Mouse (Mus musculus) urinary bladder, postnatal 14 days (tissue): Measurements from ENCODE around the gene Prdm10.

Source experiments
- DNase-seq: peaks from one replicate; pipeline ENCODE4 v3.0.0; 2021; ENCODE audit warnings: low spot score

The Prdm10 gene

GRCm38 (mm10) chr9:31354051-31354450 is 73.7 kb downstream of the Prdm10 start:
- no peak for DNase-seq

GRCm38 (mm10) chr9:31363698-31364609 is 83.6 kb downstream of the Prdm10 start:
- DNase-seq: peak; percentile 16

- DNase-seq: no peak
These were observed 84.7 kb downstream of the Prdm10 start for GRCm38 (mm10) chr9:31365086-31365485.

DNA sequence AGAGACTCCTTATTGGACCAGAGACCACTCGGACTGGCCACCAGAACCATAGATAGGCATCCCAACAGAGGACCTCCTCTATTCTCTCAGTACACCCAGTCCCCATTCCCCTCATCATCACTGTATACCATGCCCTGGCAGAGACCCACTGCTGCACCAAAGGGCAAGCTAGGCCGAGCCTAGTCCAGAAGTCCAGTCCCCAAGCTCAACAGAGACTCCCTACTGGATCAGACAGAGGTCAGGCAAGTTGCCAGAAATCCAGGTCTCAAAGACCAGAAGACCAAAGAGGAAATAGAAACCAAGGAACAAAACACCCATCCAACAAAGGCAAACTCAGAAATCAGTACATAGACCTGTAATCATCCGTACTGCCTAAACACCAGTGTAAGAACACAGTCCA is 91.4 kb downstream of the Prdm10 start:
- no peak for DNase-seq

DNA sequence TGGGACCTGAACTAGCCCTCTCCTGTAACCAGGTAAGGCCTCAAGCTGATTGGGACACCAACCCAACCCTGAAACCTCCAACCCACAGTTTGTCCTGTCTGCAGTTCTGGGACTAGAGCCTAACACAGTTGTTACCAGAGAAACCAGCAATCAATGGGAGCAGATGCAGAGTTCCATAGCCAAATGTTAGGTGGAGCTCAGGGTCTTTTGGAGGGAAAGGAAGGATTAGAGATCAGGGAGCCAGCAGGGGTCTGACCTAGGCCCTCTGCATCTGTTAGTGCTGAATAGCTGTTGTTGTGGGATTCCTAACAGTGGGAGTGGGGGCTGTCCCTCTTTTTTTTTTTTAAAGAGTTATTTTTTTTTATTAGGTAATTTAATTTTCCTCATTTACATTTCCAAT is 96.3 kb downstream of the Prdm10 start:
- no peak for DNase-seq

DNA sequence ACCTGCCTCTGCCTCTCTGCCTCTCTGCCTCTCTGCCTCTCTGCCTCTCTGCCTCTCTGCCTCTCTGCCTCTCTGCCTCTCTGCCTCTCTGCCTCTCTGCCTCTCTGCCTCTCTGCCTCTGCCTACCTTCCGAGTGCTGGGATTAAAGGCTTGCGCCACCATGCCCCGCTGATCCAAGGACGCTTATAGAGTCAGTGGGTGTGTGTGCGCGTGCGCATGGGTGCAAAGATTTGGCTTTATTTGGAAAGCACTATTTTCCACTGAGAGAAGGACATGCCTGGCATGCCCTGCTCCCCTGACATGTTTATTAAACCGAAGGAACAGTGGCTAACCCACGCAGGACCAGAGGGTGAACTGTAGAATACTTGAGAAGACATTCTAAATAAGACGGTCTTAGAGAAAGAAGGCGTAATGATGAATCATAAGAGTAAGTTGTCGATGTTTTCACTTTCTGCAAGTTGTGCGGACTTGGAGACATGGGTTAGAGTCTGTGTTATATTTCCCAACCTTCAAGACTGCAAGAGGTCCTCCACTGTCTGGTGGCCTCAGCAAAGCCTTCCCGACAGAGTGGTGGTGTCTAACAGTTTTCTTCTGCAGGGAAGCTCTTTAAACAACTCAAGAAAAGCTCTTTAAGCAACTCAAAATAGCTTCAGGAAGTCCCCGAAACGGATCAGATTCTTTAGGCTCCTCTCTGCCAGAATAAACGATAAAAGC is 104.6 kb downstream of the Prdm10 start:
- DNase-seq: no peak

- no peak for DNase-seq
These were observed 105.1 kb downstream of the Prdm10 start for GRCm38 (mm10) chr9:31385500-31385869.

GRCm38 (mm10) chr9:31385947-31386354 is 105.6 kb downstream of the Prdm10 start, which contains the start of gene Nfrkb:
Gene Nfrkb, plus strand, starts transcription at chr9:31386192.
- DNase-seq: peak; percentile 97

GRCm38 (mm10) chr9:31386368-31387180 is 106.2 kb downstream of the Prdm10 start:
- DNase-seq: peak; percentile 14

- DNase-seq: no peak
These were observed 106.9 kb downstream of the Prdm10 start for GRCm38 (mm10) chr9:31387206-31387605.

- peak; percentile 79 for DNase-seq
These were observed 120.1 kb downstream of the Prdm10 start for GRCm38 (mm10) chr9:31400441-31400840.

- no peak for DNase-seq
These were observed 124.0 kb downstream of the Prdm10 start for GRCm38 (mm10) chr9:31404311-31404710.

DNA sequence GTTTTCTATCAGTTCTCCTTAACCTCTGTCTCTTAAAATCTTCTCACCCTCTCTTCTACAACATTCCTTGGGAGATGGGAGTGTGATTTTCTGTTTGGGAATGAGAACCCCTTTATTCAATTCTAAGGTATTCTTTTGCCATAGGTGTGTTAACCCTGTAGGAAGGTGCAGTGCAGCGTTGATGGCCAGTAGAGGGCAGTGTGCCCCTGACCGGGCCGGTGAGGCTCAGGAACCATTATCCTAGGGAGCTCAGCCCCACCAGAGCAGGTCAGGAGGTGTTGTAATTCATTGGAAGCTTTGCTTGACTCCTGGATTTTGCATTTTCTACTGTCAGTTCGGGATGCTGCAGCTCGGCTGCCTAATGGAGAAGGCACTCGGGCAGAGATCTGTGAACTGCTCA is 124.9 kb downstream of the Prdm10 start:
- DNase-seq: peak; percentile 68

DNA sequence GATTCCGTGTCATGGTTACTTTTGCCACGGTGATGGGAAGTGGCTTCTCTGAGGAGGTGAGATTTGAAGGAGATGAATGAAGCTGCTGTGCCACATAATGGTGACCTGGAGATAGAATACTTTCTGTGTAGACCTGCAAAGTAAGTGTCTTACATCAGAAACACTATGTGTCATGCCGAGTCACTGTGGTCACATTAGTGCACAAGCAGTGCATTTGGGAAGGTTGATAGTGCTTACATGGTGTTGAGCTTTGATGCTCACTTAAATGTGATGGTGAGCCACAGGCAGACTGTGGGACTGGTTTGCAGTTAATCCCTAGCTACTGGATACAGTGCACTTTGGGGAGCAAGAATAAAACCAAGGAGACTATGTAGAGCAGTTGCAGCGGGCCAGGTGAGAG is 131.8 kb downstream of the Prdm10 start:
- no peak for DNase-seq

DNA sequence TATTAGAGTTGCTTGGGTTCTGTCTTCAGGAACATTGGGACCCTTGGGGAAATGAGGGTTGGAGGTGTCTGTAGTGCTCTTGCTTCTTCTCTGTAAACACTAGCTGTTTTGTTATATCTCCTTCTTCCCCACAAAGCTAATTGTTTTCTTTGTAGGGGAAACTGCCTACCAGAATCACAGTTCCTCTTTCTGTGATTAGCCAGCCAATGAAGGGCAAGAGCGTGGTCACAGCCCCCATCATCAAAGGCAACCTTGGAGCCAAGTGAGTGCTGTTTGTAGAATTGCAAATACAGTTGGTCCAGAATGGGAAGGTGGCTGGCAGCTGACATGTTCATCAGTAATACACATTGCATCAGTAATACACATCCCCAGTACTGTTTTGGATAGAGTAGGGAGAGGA is 138.5 kb downstream of the Prdm10 start:
- DNase-seq: no peak

DNA sequence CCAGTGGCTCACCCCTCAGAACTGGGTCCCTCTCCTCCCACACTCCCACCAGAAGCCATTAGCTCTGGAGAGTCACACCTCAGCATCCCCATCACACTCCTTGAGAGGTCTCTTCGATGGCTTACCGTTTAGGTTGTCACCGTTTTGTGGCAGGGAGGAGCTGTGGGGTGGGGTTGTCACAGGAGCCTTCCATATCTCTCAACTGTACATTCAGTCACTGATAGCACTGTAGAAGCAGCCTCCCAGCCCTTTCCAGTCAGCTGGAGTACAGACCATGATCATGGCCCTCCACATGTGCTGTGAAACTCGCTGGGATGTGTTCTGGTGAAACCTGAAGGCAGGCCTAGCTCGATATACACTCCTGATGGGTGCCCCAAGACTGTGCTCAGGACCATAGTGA is 141.8 kb downstream of the Prdm10 start:
- no peak for DNase-seq

GRCm38 (mm10) chr9:31428971-31429370 is 148.6 kb downstream of the Prdm10 start:
- DNase-seq: no peak

DNA sequence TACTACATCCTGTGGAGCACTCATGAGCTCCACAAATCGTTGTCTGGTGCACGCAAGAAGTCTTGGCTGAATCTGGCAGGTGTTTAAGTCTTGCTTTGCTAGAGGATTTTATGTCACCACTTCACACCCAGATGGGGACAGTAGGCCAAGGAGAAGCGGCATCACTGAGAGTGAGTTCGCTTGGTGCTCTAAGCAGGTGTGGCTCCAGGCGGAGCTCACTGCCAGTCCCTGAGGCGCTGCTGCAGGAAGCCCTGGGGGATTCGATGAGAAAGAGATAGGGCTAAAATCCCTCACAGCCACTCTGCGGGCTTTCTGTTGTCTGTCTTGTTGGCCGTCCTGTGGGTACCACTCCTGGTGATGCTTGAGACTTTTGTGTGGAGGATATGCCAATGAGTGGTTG is 149.7 kb downstream of the Prdm10 start:
- DNase-seq: no peak
